Mouse (Mus musculus): Measurements from ENCODE around the gene Iqsec3. TPM values are rescaled to one million over a fixed set of nuclear protein-coding genes. Genes with fewer than 3 reads are reported as not detected.

Gene Iqsec3
- total RNA-seq, 1 experiment from 2014 or later: not detected

DNA sequence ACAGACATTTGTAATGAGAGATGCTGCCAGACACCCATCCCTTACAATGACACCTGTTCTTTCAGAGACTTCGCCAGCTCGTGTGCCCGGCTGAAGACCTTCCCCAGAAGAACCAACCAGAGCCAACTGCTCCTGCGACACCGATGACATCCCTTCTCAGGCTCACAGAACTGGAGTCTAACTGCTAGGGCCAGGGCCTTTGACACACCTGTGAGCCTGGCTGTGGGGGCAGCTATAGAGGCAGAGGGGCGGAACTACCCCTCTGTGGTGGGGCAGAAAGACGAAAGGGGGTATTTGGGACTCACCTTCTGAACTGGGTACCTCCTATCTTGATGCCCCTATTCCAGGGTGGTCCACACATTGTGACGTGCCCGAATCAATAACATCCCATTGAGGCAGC is 136.2 kb downstream of the Iqsec3 start:
- no peak for ATAC-seq (replicated peaks; ENCODE audit: insufficient number of reproducible peaks, low FRiP score, low TSS enrichment, poor library complexity, severe bottlenecking)

DNA sequence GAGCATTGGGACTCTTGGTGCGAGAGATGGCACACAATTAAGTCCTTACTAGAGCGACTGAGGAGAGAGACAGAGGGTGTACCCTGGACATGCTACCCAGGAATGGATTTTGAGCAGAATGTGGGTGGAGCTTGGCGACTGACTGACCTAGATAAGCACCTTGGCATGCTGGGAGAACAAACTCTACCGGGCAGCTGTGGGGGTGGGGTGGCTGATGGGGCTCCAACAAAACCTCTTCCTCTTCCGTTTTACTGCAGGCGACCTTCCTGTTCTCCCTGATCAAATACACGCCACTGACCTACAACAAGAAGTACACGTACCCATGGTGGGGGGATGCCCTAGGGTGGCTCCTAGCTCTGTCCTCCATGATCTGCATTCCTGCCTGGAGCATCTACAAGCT is 136.9 kb downstream of the Iqsec3 start:
- ATAC-seq (replicated peaks; ENCODE audit: insufficient number of reproducible peaks, low FRiP score, low TSS enrichment, poor library complexity, severe bottlenecking): no peak

DNA sequence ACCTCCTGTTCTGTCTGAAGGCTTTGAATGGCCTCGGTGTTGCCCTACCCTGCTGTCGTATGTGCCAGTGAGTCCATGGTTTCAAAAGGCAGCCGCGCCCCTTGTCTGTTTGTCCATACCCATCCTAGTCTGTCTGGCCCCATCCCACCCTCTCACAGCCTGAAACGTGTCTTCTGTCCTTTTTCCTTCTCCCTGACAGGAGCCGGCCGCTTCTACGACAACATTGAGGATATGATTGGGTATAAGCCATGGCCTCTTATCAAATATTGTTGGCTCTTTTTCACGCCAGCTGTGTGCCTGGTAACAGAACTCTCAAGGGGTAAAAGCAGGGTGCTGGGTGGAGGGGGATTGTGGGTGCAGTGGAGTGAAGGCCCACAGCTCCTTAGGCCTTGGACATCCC is 137.6 kb downstream of the Iqsec3 start:
- no peak for ATAC-seq (replicated peaks; ENCODE audit: insufficient number of reproducible peaks, low FRiP score, low TSS enrichment, poor library complexity, severe bottlenecking)

DNA sequence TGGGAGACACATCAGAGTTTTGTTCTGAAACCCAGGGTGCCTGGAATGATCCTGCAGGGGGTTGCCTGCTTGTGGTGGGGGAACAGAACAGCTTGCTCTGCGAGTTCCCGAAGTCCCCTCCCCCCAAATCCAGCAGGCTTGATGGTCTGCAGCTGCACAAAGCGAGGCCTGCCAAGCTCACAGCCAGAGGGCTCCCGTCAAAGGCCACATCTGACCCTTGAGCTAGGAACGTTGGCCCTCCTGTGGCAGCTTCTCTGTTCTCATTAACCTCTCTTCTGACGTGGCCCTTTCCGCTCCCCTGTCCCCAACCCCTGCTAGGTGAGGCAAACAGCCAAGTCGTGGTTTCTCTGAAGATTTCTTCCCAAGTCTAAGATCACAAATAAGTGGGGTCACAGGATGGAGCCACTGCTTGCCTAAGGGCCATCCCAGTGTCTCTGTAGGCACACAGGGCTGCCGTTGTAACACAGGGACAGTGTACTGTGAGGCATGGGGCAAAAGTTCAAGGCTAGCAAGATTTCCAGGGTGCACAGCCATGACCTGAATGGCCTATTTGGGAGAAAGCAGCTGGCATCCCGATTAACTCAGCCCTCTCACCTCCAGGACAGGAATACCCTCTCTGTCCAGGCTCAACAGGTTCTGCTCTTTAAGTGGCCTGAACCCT is 143.5 kb downstream of the Iqsec3 start:
- no peak for ATAC-seq (replicated peaks; ENCODE audit: insufficient number of reproducible peaks, low FRiP score, low TSS enrichment, poor library complexity, severe bottlenecking)

DNA sequence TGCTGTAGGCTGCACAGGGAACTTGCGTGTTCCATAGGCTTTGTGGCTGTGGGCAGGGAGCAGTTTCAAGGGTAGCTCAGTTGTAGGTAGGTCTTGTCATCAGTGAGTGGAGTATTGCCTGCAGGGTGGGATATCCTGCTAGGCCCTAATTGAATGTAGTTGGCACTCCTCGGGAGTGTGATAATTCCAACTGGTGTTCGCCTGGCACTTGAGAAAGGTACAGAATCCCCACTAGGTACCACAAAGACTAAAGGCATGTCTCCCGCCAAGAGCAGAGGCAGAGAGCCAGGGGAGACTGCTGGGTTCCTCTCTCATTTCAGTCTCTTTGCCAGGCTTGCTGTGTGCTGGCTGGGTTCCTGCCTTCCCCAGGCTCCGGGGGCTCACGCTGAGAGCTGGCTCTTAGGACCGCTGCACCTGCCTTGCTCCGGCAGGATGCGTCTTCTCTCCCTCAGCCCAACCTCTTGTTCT is 145.0 kb downstream of the Iqsec3 start:
- ATAC-seq (replicated peaks; ENCODE audit: insufficient number of reproducible peaks, low FRiP score, low TSS enrichment, poor library complexity, severe bottlenecking): no peak

DNA sequence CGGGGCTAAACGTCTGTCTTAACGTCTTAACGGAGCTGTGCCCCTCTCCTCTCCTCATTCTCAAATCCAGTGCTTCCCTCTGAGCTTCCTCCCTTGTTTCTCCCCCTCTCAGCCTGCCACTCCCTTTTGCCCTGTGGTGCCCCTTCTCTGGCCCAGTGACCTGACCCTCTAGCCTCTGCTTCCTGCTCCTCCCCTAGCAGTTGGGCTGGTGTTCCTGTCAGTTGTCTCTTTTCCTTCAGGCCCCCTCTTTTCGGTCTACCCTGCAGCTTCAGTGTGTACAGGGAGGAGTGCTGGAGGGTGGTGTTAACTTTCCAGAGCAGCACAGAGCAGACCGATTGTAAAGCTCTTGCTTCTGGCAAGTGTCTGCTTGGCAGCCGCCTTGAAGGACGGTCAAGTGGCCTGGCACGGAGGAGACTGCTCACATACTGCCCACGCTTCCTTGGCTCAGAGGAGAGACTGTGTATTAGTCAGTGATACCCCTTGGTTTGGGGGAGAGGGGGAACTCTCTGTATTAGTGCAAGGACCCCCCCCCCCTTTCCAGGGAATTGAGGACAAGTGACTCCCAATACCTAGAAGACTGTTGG is 146.9 kb downstream of the Iqsec3 start:
- no peak for ATAC-seq (replicated peaks; ENCODE audit: insufficient number of reproducible peaks, low FRiP score, low TSS enrichment, poor library complexity, severe bottlenecking)

DNA sequence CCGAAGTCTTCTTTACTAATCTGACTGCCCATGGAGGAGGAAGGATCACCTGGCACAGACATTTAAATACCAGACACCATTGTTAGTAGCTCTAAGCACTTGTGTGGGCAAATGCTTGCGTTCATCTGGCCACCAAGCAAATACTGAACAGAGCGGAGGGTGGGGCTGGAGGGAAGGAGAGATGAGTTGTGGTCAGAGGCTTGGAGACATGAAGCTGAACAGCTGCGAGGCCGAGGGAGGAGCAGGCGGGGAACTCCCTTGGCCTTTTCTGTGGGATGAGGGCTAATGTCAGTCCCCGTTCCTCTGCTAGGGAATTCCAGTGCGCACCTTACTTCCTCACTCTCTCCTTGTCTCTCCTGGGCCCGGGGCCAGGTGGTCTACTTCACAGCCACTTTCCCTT is 147.7 kb downstream of the Iqsec3 start:
- no peak for ATAC-seq (replicated peaks; ENCODE audit: insufficient number of reproducible peaks, low FRiP score, low TSS enrichment, poor library complexity, severe bottlenecking)

DNA sequence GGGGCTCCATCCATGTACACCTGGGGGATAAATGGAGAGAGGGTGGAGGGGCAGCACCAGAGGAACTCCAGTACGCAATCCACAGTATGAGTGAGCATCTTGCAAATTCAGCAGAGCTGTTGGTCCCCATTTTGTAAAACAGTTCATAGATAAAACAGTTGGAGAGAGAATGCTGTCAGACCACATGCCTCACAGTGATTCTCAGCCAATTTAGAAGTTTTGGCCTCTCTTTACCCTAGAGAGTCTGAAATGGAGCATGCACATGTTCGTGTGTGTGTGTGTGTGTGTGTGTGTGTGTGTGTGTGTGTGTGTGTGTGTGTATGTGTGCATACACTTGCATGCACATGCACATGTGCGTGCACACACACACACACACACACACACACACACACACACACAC is 148.2 kb downstream of the Iqsec3 start:
- no peak for ATAC-seq (replicated peaks; ENCODE audit: insufficient number of reproducible peaks, low FRiP score, low TSS enrichment, poor library complexity, severe bottlenecking)

Other genes starting within 250 kb of the Iqsec3 start
- gene Usp18, start 227.8 kb downstream of the Iqsec3 start, total RNA-seq (2017): 3.1 to 9.2 TPM (median 5.0 TPM) in 3 replicates
- 0.53 to 3.7 TPM (median 0.87 TPM) in 3 replicates for gene Slc6a13, start 173.5 kb downstream of the Iqsec3 start, total RNA-seq (2017)
- gene Slc6a12, start 130.6 kb downstream of the Iqsec3 start, total RNA-seq (2017): 7.1 to 8.9 TPM (median 7.4 TPM) in 3 replicates
- gene A2m, start 161.7 kb upstream of the Iqsec3 start, total RNA-seq (2017): not detected in 3 replicates

All from monocyte, adult 5-6 weeks (primary cell).